Mouse (Mus musculus) limb, embryonic 14.5 days (tissue): Measurements from ENCODE around the gene Cltc. TPM values are rescaled to one million over a fixed set of nuclear protein-coding genes. Genes with fewer than 3 reads are reported as not detected.
A peak's percentile ranks its signal among the peaks of the same experiment; 100 is the strongest.

Experiments used
- ATAC-seq: fragments of 200-750 bp; cut with Nextera tagmentation; 2 replicates; pipeline ENCODE4 v1.8.0; 2017; ENCODE audit warnings: low read depth, moderate number of reproducible peaks, moderate TSS enrichment; ENCODE audit not compliant: low FRiP score
- DNase-seq: peaks from one replicate; pipeline ENCODE4 v3.0.0-alpha.2; 2015; ENCODE audit warnings: low spot score
- H3K27ac ChIP-seq: fragments of 300-500 bp; sonication (generic); replicated peaks from 2 replicates; pipeline ENCODE4 v1.5.1; 2014; ENCODE audit warnings: low read depth, mild to moderate bottlenecking, low read length, moderate library complexity, mixed read lengths
- H3K27me3 ChIP-seq: fragments of 300-500 bp; sonication (generic); 2 replicates; pipeline ENCODE4 v1.6.1; 2014; ENCODE audit warnings: low read length, mixed read lengths; ENCODE audit not compliant: control insufficient read depth, insufficient read depth
- H3K36me3 ChIP-seq: fragments of 300-500 bp; sonication (generic); 2 replicates; pipeline ENCODE4 v1.6.1; 2014; ENCODE audit warnings: mild to moderate bottlenecking, low read length, moderate library complexity, mixed read lengths; ENCODE audit not compliant: control insufficient read depth, insufficient read depth
- H3K4me1 ChIP-seq: fragments of 300-500 bp; sonication (generic); 2 replicates; pipeline ENCODE4 v1.6.1; 2014; ENCODE audit warnings: antibody characterized with exemption, low read length, mixed read lengths; ENCODE audit not compliant: control insufficient read depth, insufficient read depth
- H3K4me2 ChIP-seq: fragments of 300-500 bp; sonication (generic); replicated peaks from 2 replicates; pipeline ENCODE4 v1.6.1; 2014; ENCODE audit warnings: low read depth, mild to moderate bottlenecking, low read length, moderate library complexity; ENCODE audit not compliant: severe bottlenecking
- H3K4me3 ChIP-seq: fragments of 300-500 bp; sonication (generic); replicated peaks from 2 replicates; pipeline ENCODE4 v1.5.1; 2014; ENCODE audit warnings: low read length
- H3K9ac ChIP-seq: fragments of 300-500 bp; sonication (generic); 2 replicates; pipeline ENCODE4 v1.6.1; 2014; ENCODE audit warnings: mild to moderate bottlenecking, low read depth, low read length, moderate library complexity; ENCODE audit not compliant: severe bottlenecking
- H3K9me3 ChIP-seq: fragments of 300-500 bp; sonication (generic); 2 replicates; pipeline ENCODE4 v1.6.1; 2016; ENCODE audit warnings: low read length; ENCODE audit not compliant: control insufficient read depth
- POLR2A ChIP-seq: fragments of 200-500 bp; IDR thresholded peaks from 2 replicates; pipeline ENCODE4 v1.8.0; 2012; ENCODE audit warnings: inconsistent platforms, mild to moderate bottlenecking, moderate library complexity, borderline replicate concordance; ENCODE audit not compliant: insufficient read depth, insufficient read length; ENCODE audit errors: extremely low read depth
- WGBS: fragments of 180-500 bp; shearing (Covaris S2); extraction: QIAGEN DNeasy Blood & Tissue Kit; methylation state at CpG from one replicate; pipeline ENCODE4 v1.1.7; 2014; 5-methylcytosine and 5-hydroxymethylcytosine counted together
- polyA plus RNA-seq, 2 experiments: library from polyadenylated mRNA; depleted of rRNA in 1 of 2; stranded (reverse) in 1 of 2; unstranded in 1 of 2; fragments of >200 nt; fragmentation: Nextera tagmentation in 1 of 2; extraction: Ambion mirVana in 1 of 2; gene quantifications; 2 replicates each; pipeline versions ENCODE4 v1.2.1 to v1.2.3; 2012 to 2014

The Cltc gene
- polyA plus RNA-seq, 2 experiments: 120 to 156 TPM

- ATAC-seq (no peak), DNase-seq (no peak)
- Histone ChIP-seq H3K4me2 (no peak overlapping the region), H3K9ac (no peak overlapping the region), H3K27ac (no peak overlapping the region), H3K4me1 (no peaks in the 10 kb centered on the region), H3K9me3 (no peaks in the 10 kb centered on the region), H3K36me3 (peaks cover 81% of the 10 kb centered on the region), H3K27me3 (no peaks in the 10 kb centered on the region), H3K4me3 (no peak overlapping the region)
- TF ChIP-seq POLR2A: no peak
- 87% methylated on average over 2 of the region's 2 CpGs for WGBS
These were observed 65.4 kb downstream of the Cltc start for GRCm38 (mm10) chr11:86691956-86692355.

- DNase-seq (no peak), ATAC-seq (no peak)
- Histone ChIP-seq H3K27me3 (no peaks in the 10 kb centered on the region), H3K9ac (no peak overlapping the region), H3K4me3 (no peak overlapping the region), H3K4me2 (no peak overlapping the region), H3K4me1 (no peaks in the 10 kb centered on the region), H3K36me3 (peaks cover 79% of the 10 kb centered on the region), H3K9me3 (no peaks in the 10 kb centered on the region), H3K27ac (no peak overlapping the region)
- WGBS: 91% methylated on average over 3 of the region's 3 CpGs
- no peak for TF ChIP-seq POLR2A
These were observed 65.9 kb downstream of the Cltc start for GRCm38 (mm10) chr11:86691482-86691881.

GRCm38 (mm10) chr11:86690383-86690782 is 67.0 kb downstream of the Cltc start:
- TF ChIP-seq POLR2A: no peak
- Histone ChIP-seq H3K27me3 (no peaks in the 10 kb centered on the region), H3K9me3 (no peaks in the 10 kb centered on the region), H3K9ac (no peak overlapping the region), H3K4me2 (no peak overlapping the region), H3K4me3 (no peak overlapping the region), H3K27ac (no peak overlapping the region), H3K4me1 (peaks cover under 1% of the 10 kb centered on the region; the same call in 1 of the 2 replicates), H3K36me3 (peaks cover 68% of the 10 kb centered on the region)
- no peak for ATAC-seq
- WGBS: 89% methylated on average over 3 of the region's 3 CpGs
- DNase-seq: no peak

DNA sequence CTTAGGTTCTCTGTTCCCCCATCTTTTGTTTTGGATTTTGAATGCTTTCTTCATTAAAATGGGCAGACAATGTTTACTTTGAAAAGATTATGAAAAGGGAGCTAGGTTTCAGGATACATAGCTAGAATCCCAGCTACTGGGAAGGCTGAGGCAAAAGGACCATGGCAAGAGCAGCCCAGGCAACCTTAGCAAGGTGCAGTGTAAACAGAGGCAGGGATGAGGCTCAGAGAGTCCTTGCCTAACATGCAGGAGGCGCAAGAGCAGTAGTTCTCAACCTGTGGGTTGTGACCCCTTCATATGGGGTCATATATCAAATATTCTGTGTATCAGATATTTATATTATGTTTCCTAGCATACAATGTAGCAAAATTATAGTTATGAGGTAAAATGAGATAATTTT is 72.0 kb downstream of the Cltc start:
- peak overlapping the region; percentile 83 for H3K4me3 ChIP-seq
- H3K4me2 ChIP-seq: peak overlapping the region; percentile 76
- TF ChIP-seq POLR2A: no peak
- H3K36me3 ChIP-seq: peaks cover 22% of the 10 kb centered on the region
- 88% methylated on average over 1 of the region's 1 CpGs for WGBS
- no peaks in the 10 kb centered on the region for H3K27me3 ChIP-seq
- peaks cover 14% of the 10 kb centered on the region for H3K4me1 ChIP-seq
- 0 out of 2 replicates have a peak overlapping the region, but pooled peaks have one; percentile 78 for H3K9ac ChIP-seq
- ATAC-seq: no peak
- no peak for DNase-seq
- no peak overlapping the region for H3K27ac ChIP-seq
- H3K9me3 ChIP-seq: no peaks in the 10 kb centered on the region

DNA sequence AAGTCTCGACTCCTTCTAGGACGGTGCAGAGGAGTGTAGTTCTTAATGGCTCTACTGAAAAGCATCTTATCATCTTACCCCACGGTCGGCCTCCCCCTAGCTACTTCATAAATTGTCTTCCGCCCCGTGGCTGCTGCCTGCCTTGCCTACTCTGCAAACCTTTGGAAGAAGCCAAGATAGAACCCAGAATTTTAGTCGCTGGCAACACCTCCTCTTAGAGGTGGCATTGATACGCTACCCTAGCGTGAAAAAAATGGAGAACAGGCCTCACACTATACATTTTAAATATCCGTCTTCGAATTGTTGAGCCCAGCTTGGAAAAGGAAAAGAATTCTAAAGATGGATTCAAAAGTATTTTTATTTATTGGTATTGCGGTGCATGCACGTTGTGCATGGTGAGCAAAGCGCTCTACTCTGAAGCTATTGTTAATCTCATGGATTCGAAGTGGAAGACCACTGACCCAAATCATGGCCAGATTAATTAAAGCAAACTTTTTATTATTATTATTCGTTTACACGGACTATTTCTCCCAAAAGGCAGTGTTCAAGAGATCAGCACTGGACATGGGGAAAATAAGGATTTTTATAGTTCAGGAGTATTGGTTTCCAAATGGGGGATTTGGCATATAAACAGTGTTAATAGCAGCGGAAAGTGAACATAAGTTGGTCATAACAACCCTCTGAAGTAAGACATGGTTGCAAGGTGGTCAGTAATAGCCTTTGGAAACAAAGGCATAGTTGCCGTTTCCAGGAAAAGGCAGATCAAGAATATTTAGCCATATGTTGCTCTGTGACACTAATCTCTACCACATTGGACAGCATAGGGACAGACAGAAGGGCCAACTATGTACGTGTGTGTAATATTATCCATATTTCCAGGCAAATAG is 73.0 kb downstream of the Cltc start:
- H3K9ac ChIP-seq: peak overlapping the region; percentile 78
- no peaks in the 10 kb centered on the region for H3K9me3 ChIP-seq
- peak overlapping the region; percentile 83 for H3K4me3 ChIP-seq
- peaks cover 14% of the 10 kb centered on the region for H3K4me1 ChIP-seq
- WGBS: 6% methylated on average over 20 of the region's 20 CpGs
- ATAC-seq (no peak), DNase-seq (no peak)
- no peaks in the 10 kb centered on the region for H3K27me3 ChIP-seq
- peak overlapping the region; percentile 88 for H3K27ac ChIP-seq
- H3K4me2 ChIP-seq: peak overlapping the region; percentile 76
- TF ChIP-seq POLR2A: no peak
- H3K36me3 ChIP-seq: peaks cover 13% of the 10 kb centered on the region
